Mouse (Mus musculus) CH12.LX (cell line): Measurements from ENCODE around the gene Ttc7.
"Not testable (repeated sequence)": the region's sequence is repeated elsewhere in the genome, so short reads cannot be mapped to it uniquely, and the experiment has no call there.

ENCODE experiments used
- BHLHE40 ChIP-seq: IDR thresholded peaks from 2 replicates; pipeline ENCODE4 v1.6.1; 2011; ENCODE audit warnings: mild to moderate bottlenecking, low read depth, low read length, improper control_type of control experiment
- CTCF ChIP-seq, 2 experiments: IDR thresholded peaks in 1 of 2; conservative IDR thresholded peaks in 1 of 2; 2 replicates each; pipeline ENCODE4 v1.5.1; 2011 to 2012; ENCODE audit warnings: low read depth in 2 of 2, low read length in 2 of 2, improper control_type of control experiment in 1 of 2, inconsistent platforms in 1 of 2, mild to moderate bottlenecking in 1 of 2, moderate library complexity in 1 of 2
- MXI1 ChIP-seq: IDR thresholded peaks from 2 replicates; pipeline ENCODE4 v1.6.1; 2011; ENCODE audit warnings: mild to moderate bottlenecking, low read depth, low read length, improper control_type of control experiment
- POLR2A ChIP-seq: IDR thresholded peaks from 2 replicates; pipeline ENCODE4 v1.6.1; 2011; ENCODE audit warnings: low read depth, mild to moderate bottlenecking, improper control_type of control experiment, low read length
- RCOR1 ChIP-seq: conservative IDR thresholded peaks from 2 replicates; pipeline ENCODE4 v1.6.1; 2012; ENCODE audit warnings: low read depth, mild to moderate bottlenecking, inconsistent platforms, low read length, improper control_type of control experiment
- USF2 ChIP-seq: conservative IDR thresholded peaks from 2 replicates; pipeline ENCODE4 v1.6.1; 2011; ENCODE audit warnings: low read depth, low read length, improper control_type of control experiment

DNA sequence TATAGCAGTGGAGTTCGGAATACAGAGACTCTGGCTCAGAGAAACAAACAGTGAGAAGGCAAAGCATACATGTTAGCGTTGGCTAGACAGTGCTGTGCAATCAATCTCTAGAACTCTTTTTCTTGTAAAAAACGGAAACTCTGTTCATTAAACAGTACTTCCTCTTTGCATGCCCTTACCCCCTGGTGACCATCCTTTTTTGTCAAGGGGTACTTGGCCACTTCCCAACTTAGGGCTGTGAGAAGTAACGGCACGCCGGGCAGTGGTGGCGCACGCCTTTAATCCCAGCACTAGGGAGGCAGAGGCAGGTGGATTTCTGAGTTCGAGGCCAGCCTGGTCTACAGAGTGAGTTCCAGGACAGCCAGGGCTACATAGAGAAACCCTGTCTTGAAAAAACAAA lies 18.9 kb downstream of the Ttc7 start:
- TF ChIP-seq BHLHE40; POLR2A; USF2; CTCF (conservative IDR thresholded peaks at IDR 0.05 in 1 of 2, IDR thresholded peaks at IDR 0.05 in 1 of 2; ENCODE audit: low read depth in 2 of 2, low read length in 2 of 2); MXI1; RCOR1: not testable (repeated sequence)
